Mouse (Mus musculus) liver, embryonic 14.5 days (tissue): ENCODE results near the gene Hist1h2bk.
A peak's percentile ranks its signal among the peaks of the same experiment; 100 is the strongest.

Experiments
- CTCF ChIP-seq: IDR thresholded peaks from 2 replicates; pipeline ENCODE4 v1.5.1; 2016; ENCODE audit warnings: antibody characterized with exemption, low read depth, control low read depth
- EP300 ChIP-seq: IDR thresholded peaks from 2 replicates; pipeline ENCODE4 v1.6.1; 2016; ENCODE audit warnings: antibody characterized with exemption, low read depth

DNA sequence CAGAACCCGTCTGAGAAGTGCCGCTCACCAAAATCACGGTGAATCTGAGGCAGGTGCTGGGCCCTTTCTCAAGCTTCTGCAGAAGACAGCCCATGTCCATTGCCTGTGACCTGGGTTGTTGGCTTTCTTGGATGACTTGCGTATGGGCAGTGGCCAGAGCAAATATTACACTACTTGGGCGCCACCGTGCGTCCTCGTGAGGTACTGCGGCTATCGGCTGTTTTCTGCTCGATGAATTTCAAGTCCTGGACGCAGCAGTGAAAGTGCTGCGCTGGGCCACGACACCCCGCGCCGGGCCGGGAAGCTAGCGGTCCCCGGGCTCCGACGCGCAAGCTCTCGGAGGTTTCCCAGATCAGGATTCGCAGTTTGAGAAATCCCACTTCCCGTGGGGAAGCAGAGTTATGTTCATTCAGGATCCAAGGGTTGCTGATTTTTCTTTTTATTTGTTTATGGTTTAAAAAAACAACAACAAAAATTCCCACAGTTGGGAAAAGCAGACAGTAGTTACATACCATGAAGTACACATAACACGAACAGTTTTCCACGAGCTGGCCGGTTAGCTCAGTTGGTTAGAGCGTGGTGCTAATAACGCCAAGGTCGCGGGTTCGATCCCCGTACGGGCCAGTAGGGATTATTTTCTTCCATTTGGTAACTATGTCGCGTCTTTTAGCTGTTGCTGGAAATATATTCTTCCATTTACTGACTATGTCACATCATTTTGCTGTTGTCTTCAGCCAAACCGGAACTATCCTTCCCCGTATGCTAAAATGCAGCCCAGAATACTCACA lies 6.8 kb upstream of the Hist1h2bk start:
- peak; percentile 97 for TF ChIP-seq CTCF
- no peak for TF ChIP-seq EP300
